Mouse (Mus musculus) left cerebral cortex, adult 2 months (tissue): ENCODE measurements around the gene Igbp1. TPM values are rescaled to one million over a fixed set of nuclear protein-coding genes. Genes with fewer than 3 reads are reported as not detected.

ENCODE experiments used
- DNase-seq, 2 experiments: peaks; one replicate each; pipeline ENCODE4 v3.0.0; 2021 to 2022; ENCODE audit warnings: low spot score in 2 of 2, mixed read lengths in 1 of 2; ENCODE audit errors: extremely low spot score in 1 of 2
- H3K27ac ChIP-seq: fragments of 200-600 bp; 2 replicates; pipeline ENCODE4 v1.8.1; 2022
- H3K4me3 ChIP-seq: fragments of 200-600 bp; 2 replicates; pipeline ENCODE4 v1.8.1; 2022
- CTCF ChIP-seq: fragments of 200-600 bp; IDR thresholded peaks from 2 replicates; pipeline ENCODE4 v1.8.1; 2022; ENCODE audit warnings: antibody characterized with exemption, mild to moderate bottlenecking, moderate library complexity
- intact Hi-C: fragments of 180-260 bp; cut with DNase I; formaldehyde crosslinking; loops from one replicate; pipeline ENCODE4 v1.15.1; 2025
- total RNA-seq, 2 experiments: library from RNA; stranded (reverse); gene quantifications; 2 replicates each; pipeline ENCODE4 v1.2.3; 2021

Igbp1 gene
- total RNA-seq, 2 experiments from 2014 or later: 37.9 to 43.1 TPM

- DNase-seq: peak; percentile 13 to 36
- peak overlapping the region; percentile 47; the same call in 1 of the 2 replicates for H3K27ac ChIP-seq
- intact Hi-C loops: loop anchor here (1.0 to 10.0 kb wide), 3 partner anchors 80 to 607 kb away; no protein-coding TSS in a partner anchor
- TF ChIP-seq CTCF: peak; percentile 34
- H3K4me3 ChIP-seq: no peak overlapping the region
Measured at GRCm38 (mm10) chrX:100517626-100518025, 23.5 kb downstream of the Igbp1 start.

- no peak for TF ChIP-seq CTCF
- H3K27ac ChIP-seq: no peak overlapping the region; the same call in 1 of the 2 replicates
- no peak overlapping the region for H3K4me3 ChIP-seq
- intact Hi-C loops: loop anchor here (10.0 kb wide), 2 partner anchors 216 to 606 kb away; no protein-coding TSS in a partner anchor
- no peak for DNase-seq
Measured at GRCm38 (mm10) chrX:100518532-100518931, 24.4 kb downstream of the Igbp1 start.

- H3K27ac ChIP-seq: no peak within 1 kb of the TSS
- TF ChIP-seq CTCF: no peak
- intact Hi-C loops: no loop called here
Measured at GRCm38 (mm10) chrX:100524471-100524870, 30.4 kb downstream of the Igbp1 start, which contains the start of gene Dgat2l6. Dgat2l6 (plus strand) TSS chrX:100524838.

GRCm38 (mm10) chrX:100556026-100556425, 61.9 kb downstream of the Igbp1 start:
- no peak overlapping the region for H3K27ac ChIP-seq
- DNase-seq: no peak
- intact Hi-C loops: no loop called here
- no peak overlapping the region for H3K4me3 ChIP-seq
- no peak for TF ChIP-seq CTCF

More at GRCm38 (mm10) chrX:100524471-100524870, 30.4 kb downstream of the Igbp1 start, which contains the start of gene Dgat2l6:
- no peak within 1 kb of the TSS for H3K4me3 ChIP-seq
- no peak for DNase-seq

- intact Hi-C loops: no loop called here
- DNase-seq: no peak
- no peak overlapping the region for H3K4me3 ChIP-seq
- H3K27ac ChIP-seq: no peak overlapping the region
- TF ChIP-seq CTCF: no peak
Measured at GRCm38 (mm10) chrX:100565696-100566095, 71.6 kb downstream of the Igbp1 start.

Other genes starting within 250 kb of the Igbp1 start
- gene Otud6a, start 65.3 kb upstream of the Igbp1 start, total RNA-seq: not detected
- gene Awat2, start 51.6 kb upstream of the Igbp1 start, total RNA-seq: not detected
- gene Dgat2l6, start 30.5 kb downstream of the Igbp1 start, total RNA-seq: 1 to 10 TPM in 1 of 2 experiments, under 1 TPM in 1; 0.35 to 1.1 TPM
- not detected for gene Awat1, start 78.0 kb downstream of the Igbp1 start, total RNA-seq
- gene P2ry4, start 100.6 kb downstream of the Igbp1 start, total RNA-seq: not detected
- 1 to 10 TPM in 1 of 2 experiments, under 1 TPM in 1; 0.75 to 3.1 TPM for gene Arr3, start 111.2 kb downstream of the Igbp1 start, total RNA-seq
- 1 to 10 TPM in 1 of 2 experiments, under 1 TPM in 1; 0.91 to 1.1 TPM for gene Kif4, start 131.4 kb downstream of the Igbp1 start, total RNA-seq
- 10 to 100 TPM; 35.8 to 43.8 TPM for gene Pdzd11, start 132.3 kb downstream of the Igbp1 start, total RNA-seq
- 10 to 100 TPM in 1 of 2 experiments, 1 to 10 TPM in 1; 5.6 to 12.1 TPM for gene Gdpd2, start 235.6 kb downstream of the Igbp1 start, total RNA-seq